In genomic region chr9:57158013-57158470, GRCm38 (mm10) we compare ENCODE assay signal across 7 mouse cellular contexts. TPM values are rescaled to one million over a fixed set of nuclear protein-coding genes. Genes with fewer than 3 reads are reported as not detected.
DNase-seq lines count a peak whose midpoint lies in the region; ATAC-seq lines count a peak whose summit lies in the region.

TSS of gene Commd4 (minus strand) at chr9:57158331.

- H3K4me3 ChIP-seq in embryonic facial prominence, embryonic 12.5 days = peak within 1 kb of the TSS; percentile 83
- H3K4me3 ChIP-seq in limb, embryonic 11.5 days (ENCODE audit: low read depth, low read length) = peak within 1 kb of the TSS; percentile 74
- peak within 1 kb of the TSS; percentile 89 for H3K4me3 ChIP-seq in midbrain, embryonic 14.5 days (replicated peaks; ENCODE audit: low read depth, low read length)

- no peaks in the 10 kb centered on the region for H3K9me3 ChIP-seq in embryonic facial prominence, embryonic 12.5 days
- H3K9me3 ChIP-seq in limb, embryonic 11.5 days (ENCODE audit: control insufficient read depth, low read length) = no peaks in the 10 kb centered on the region
- H3K9me3 ChIP-seq in midbrain, embryonic 14.5 days (ENCODE audit: control insufficient read depth, low read length) = no peaks in the 10 kb centered on the region

- no peaks in the 10 kb centered on the region for H3K27me3 ChIP-seq in embryonic facial prominence, embryonic 12.5 days
- no peaks in the 10 kb centered on the region for H3K27me3 ChIP-seq in limb, embryonic 11.5 days (ENCODE audit: control insufficient read depth, insufficient read depth, low read length)
- H3K27me3 ChIP-seq in midbrain, embryonic 14.5 days (ENCODE audit: control insufficient read depth, insufficient read depth, low read length) = no peaks in the 10 kb centered on the region

- DNase-seq in adrenal gland, postnatal 25 days = peak; percentile 85
- peak; percentile 100 for DNase-seq in heart, adult 11 months
- peak; percentile 87 for DNase-seq in kidney, adult 18-20 months
- peak; percentile 94 for DNase-seq in limb, embryonic 11.5 days (ENCODE audit: low spot score)
- peak; percentile 97 for DNase-seq in midbrain, embryonic 14.5 days
- peak; percentile 55 to 75 for DNase-seq in spleen, adult 18-20 months

- H3K9ac ChIP-seq in embryonic facial prominence, embryonic 12.5 days = peak within 1 kb of the TSS; percentile 60
- peak within 1 kb of the TSS; percentile 69 for H3K9ac ChIP-seq in limb, embryonic 11.5 days (ENCODE audit: low read length)
- peak within 1 kb of the TSS; percentile 72 for H3K9ac ChIP-seq in midbrain, embryonic 14.5 days (replicated peaks; ENCODE audit: low read length)

- H3K4me2 ChIP-seq in embryonic facial prominence, embryonic 12.5 days (replicated peaks) = peak within 1 kb of the TSS; percentile 96
- H3K4me2 ChIP-seq in limb, embryonic 11.5 days (ENCODE audit: low read depth, severe bottlenecking) = peak within 1 kb of the TSS; percentile 91
- H3K4me2 ChIP-seq in midbrain, embryonic 14.5 days (ENCODE audit: low read length) = peak within 1 kb of the TSS; percentile 97

- peaks cover 10% of the 10 kb centered on the region for H3K4me1 ChIP-seq in embryonic facial prominence, embryonic 12.5 days
- H3K4me1 ChIP-seq in limb, embryonic 11.5 days (ENCODE audit: control insufficient read depth, insufficient read depth, low read length) = no peaks in the 10 kb centered on the region; the same call in 1 of the 2 replicates
- peaks cover 10% of the 10 kb centered on the region for H3K4me1 ChIP-seq in midbrain, embryonic 14.5 days (ENCODE audit: control insufficient read depth, insufficient read depth, low read length)

- no peak; the same call in 1 of the 2 replicates for ATAC-seq in embryonic facial prominence, embryonic 12.5 days (ENCODE audit: insufficient number of reproducible peaks, insufficient read depth, low FRiP score, low TSS enrichment)
- peak; percentile 71; the same call in 1 of the 2 replicates for ATAC-seq in limb, embryonic 11.5 days (ENCODE audit: insufficient number of reproducible peaks, low FRiP score, low TSS enrichment, low read depth)
- ATAC-seq in midbrain, embryonic 14.5 days (ENCODE audit: low FRiP score, low TSS enrichment) = peak; percentile 91

- peaks cover 15% of the 10 kb centered on the region for H3K36me3 ChIP-seq in embryonic facial prominence, embryonic 12.5 days
- H3K36me3 ChIP-seq in limb, embryonic 11.5 days (ENCODE audit: control insufficient read depth, insufficient read depth, low read length) = no peaks in the 10 kb centered on the region
- H3K36me3 ChIP-seq in midbrain, embryonic 14.5 days (ENCODE audit: control insufficient read depth, insufficient read depth, low read length) = peaks cover 13% of the 10 kb centered on the region

- WGBS in embryonic facial prominence, embryonic 12.5 days = 0% methylated on average over 24 of the region's 24 CpGs
- WGBS in limb, embryonic 11.5 days = under 1% methylated on average over 24 of the region's 24 CpGs
- WGBS in midbrain, embryonic 14.5 days = under 1% methylated on average over 24 of the region's 24 CpGs

- H3K27ac ChIP-seq in embryonic facial prominence, embryonic 12.5 days = no peak within 1 kb of the TSS
- no peak within 1 kb of the TSS for H3K27ac ChIP-seq in limb, embryonic 11.5 days (replicated peaks; ENCODE audit: low read depth, low read length)
- peak within 1 kb of the TSS; percentile 75 for H3K27ac ChIP-seq in midbrain, embryonic 14.5 days (replicated peaks; ENCODE audit: low read depth, low read length)

RNA-seq across cellular contexts. Expression of gene Commd4, which starts in this region (rescaled TPM):
- total RNA-seq in adrenal gland, postnatal 25 days (2021) = 44.0 and 65.3 TPM in 2 replicates
- 94.0 and 100 TPM in 2 replicates for polyA plus RNA-seq in embryonic facial prominence, embryonic 12.5 days (2016; fragmentation: Nextera tagmentation; extraction: Ambion mirVana)
- 79.8 and 82.8 TPM in 2 replicates for polyA plus RNA-seq in limb, embryonic 11.5 days (2014; fragmentation: Nextera tagmentation; extraction: Ambion mirVana)
- 159 and 190 TPM in 2 replicates for polyA plus RNA-seq in midbrain, embryonic 14.5 days (2014; fragmentation: Nextera tagmentation; extraction: Ambion mirVana)
